Mouse (Mus musculus): ENCODE data around the gene Tex13a. TPM values are rescaled to one million over a fixed set of nuclear protein-coding genes. Genes with fewer than 3 reads are reported as not detected.

Tex13a gene
- not detected for total RNA-seq (2021)
- long read RNA-seq, experiment 1 = 0 reads
- long read RNA-seq, experiment 2 = 0 reads

DNA sequence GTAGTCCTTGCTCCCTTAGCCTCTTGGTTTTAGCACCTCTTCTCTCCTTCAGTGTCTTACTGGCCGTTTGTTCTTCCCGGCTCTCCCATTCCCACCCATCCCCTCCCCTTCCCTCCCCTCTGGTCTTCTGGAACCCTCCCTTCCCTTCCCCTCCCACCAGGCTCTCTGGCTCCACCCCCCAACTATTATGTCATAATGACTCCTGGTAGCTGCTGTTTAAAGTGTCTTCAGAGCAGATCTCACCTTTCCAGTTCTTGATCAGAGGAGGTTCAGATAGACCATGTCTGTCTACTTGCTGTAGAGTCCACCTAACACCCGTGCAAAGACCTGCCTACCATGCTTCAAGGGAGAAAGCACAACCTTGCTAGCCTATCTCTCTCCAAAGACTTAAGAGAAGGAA lies at the start of gene Tex13a:
TSS of gene Tex13a (minus strand) at position 101 of the 400 bp plus-strand sequence.
- intact Hi-C loops (cut with DNase I) = no loop called here
- no peak for DNase-seq

GRCm38 (mm10) chrX:138234626-138235025 lies 25.2 kb upstream of the Tex13a start:
- intact Hi-C loops (cut with DNase I) = no loop called here
- no peak for DNase-seq

DNA sequence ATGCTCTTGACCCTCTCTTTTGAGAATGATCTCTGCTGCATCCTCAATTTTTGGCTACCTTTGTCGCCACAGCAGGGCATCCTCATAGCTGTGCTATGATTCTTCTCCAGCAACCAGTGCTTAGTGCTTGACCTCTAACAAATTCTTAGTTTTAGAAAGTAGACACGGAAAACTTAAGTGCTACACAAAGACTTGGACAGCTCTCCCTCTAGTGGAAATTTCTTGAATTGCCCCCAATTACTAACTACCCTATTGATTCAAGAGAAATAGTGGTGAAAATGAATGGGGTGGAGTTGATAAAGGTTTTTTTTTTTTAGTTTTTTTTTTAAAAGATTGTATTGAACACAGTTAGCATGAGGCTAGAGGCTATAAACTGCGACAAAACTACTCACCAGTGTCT lies 39.2 kb downstream of the Tex13a start:
- intact Hi-C loops (cut with DNase I) = loop anchor here (2.0 kb wide), 1 partner anchor 503 kb away; no protein-coding TSS in a partner anchor
- peak in 1 of 2 experiments; percentile 2 for DNase-seq

Data from heart, postnatal 14 days (tissue).